Mouse (Mus musculus) myocyte (in vitro differentiated cells): ENCODE data around the gene Gm5624. TPM values are rescaled to one million over a fixed set of nuclear protein-coding genes. Genes with fewer than 3 reads are reported as not detected.
"Not testable (repeated sequence)": the region's sequence is repeated elsewhere in the genome, so short reads cannot be mapped to it uniquely, and the experiment has no call there.

Source experiments
- H3K27me3 ChIP-seq: one replicate; pipeline ENCODE4 v1.6.1; 2011; ENCODE audit not compliant: control insufficient read depth, insufficient read depth, insufficient read length
- H3K36me3 ChIP-seq: one replicate; pipeline ENCODE4 v1.6.1; 2011; ENCODE audit not compliant: control insufficient read depth, insufficient read depth
- H3K4me2 ChIP-seq: one replicate; pipeline ENCODE4 v1.6.1; 2011; ENCODE audit warnings: low read depth, control low read depth
- H3K4me3 ChIP-seq: one replicate; pipeline ENCODE4 v1.5.1; 2011; ENCODE audit warnings: mild to moderate bottlenecking, control low read depth, moderate library complexity
- H3K79me2 ChIP-seq: one replicate; pipeline ENCODE4 v1.6.1; 2011; ENCODE audit not compliant: control insufficient read depth, insufficient read depth
- H3ac ChIP-seq: one replicate; pipeline ENCODE4 v1.6.1; 2011; ENCODE audit not compliant: control insufficient read depth, insufficient read length
- polyA plus RNA-seq: library from polyadenylated mRNA; unstranded; fragments of >200 nt; fragmentation: generic; extraction: Trizol; gene quantifications from one replicate; pipeline ENCODE4 v1.2.1, GENCODE M21; 2012; ENCODE audit warnings: missing spikeins

Gene Gm5624
- 0.43 TPM for polyA plus RNA-seq

DNA sequence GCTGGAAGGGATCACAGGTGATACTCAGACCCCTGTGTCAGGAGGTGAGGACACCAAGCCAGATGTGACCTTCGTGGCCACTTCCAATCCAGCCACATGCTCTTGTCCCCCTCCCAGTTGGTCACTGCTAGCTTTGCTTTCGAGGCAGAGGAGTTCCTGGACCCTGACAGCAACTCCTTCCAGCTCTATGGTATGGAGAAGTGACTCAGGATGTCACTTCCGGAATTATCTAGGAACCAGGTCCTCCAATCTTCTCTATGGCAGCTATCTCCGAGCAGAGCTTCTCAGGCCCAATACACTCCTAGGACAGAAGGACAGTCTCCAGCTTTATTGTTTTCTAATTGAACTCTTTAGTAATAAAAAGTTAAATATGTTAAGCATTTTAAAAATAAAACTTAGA, at the start of gene Gm5624:
Gm5624 (minus strand) TSS at position 202 of the 400 bp plus-strand sequence.
- not testable (repeated sequence) for H3K4me2 ChIP-seq, H3K27me3 ChIP-seq, H3K4me3 ChIP-seq, H3K79me2 ChIP-seq, H3K36me3 ChIP-seq, H3ac ChIP-seq

DNA sequence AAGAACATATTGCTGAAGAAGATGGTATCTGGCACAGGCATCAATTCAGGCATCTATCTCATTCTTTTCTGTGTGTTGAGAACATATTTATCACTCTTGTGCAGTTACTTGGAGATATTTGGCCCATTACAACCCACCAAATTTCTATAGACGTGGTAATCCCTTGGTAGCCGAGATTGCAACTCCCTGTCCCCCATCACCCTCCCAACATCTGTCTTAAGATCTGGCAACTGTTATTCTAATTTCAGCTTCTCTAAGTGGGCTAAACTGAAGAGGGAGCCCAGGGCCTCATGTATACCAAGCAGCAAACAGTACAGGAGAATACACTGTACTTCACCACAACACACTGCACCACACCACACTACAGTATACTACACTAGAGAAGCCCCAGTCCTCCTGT, 36.0 kb downstream of the Gm5624 start:
- H3K4me3 ChIP-seq, H3K79me2 ChIP-seq, H3K4me2 ChIP-seq, H3K27me3 ChIP-seq, H3K36me3 ChIP-seq, H3ac ChIP-seq: not testable (repeated sequence)

DNA sequence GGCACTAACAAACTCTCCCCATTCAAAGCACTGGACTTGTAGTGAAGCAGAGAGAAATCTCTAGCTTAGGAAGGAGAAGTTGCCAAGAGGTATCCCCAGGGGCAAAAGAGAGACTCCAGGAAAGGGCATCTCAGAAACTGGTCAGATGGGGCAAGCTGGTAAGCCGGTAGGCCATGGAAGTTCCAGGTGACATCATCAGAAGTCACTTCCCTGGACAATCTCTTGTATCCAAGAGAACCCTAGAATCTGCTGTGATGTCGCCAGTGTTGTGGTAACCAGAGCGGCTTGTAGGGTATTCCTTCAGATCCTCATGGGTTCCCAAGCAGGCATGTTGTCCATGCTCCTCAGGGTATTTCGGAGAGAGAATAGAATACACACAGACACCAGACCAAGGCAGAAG, 44.9 kb downstream of the Gm5624 start, which contains the start of gene Gm8247:
Gm8247 (plus strand) TSS at position 301 of the 400 bp plus-strand sequence.
- H3K27me3 ChIP-seq, H3K4me3 ChIP-seq, H3K4me2 ChIP-seq, H3ac ChIP-seq, H3K79me2 ChIP-seq, H3K36me3 ChIP-seq: not testable (repeated sequence)

DNA sequence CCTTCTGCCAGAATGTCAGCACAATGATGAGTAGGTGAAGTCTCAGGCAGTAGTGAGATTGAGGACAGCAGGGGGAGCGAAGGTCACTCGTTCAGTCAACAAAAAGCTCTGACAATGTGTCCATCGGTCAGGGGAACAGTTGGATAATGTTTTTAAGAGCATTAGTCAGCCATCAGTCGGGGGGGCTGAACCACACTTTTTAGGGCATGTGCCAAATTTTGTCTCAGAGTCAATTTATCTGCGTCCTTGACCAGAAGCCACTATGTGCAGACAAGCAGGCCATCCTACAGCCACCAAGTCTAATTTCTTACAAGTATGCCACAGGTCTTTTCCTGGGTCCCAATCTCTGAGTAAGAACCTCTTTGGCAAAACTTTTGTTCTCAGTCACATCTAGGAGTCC, 79.8 kb downstream of the Gm5624 start:
- not testable (repeated sequence) for H3K4me2 ChIP-seq, H3K36me3 ChIP-seq, H3K4me3 ChIP-seq, H3K27me3 ChIP-seq, H3K79me2 ChIP-seq, H3ac ChIP-seq

DNA sequence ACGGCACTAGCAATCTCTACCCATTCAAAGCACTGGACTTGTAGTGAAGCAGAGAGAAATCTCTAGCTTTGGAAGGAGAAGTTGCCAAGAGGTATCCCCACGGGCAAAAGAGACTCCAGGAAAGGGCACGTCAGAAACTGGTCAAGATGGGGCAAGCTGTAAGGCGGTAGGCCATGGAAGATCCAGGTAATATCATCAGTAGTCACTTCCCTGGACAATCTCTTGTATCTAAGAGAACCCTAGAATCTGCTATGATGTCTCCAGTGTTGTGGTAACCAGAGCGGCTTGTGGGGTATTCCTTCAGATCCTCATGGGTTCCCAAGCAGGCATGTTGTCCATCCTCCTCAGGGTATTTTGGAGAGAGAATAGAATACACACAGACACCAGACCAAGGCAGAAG, 109.8 kb downstream of the Gm5624 start, which contains the start of gene Gm17093:
Gm17093 (plus strand) TSS at position 301 of the 400 bp plus-strand sequence.
- H3K79me2 ChIP-seq, H3K4me3 ChIP-seq, H3K4me2 ChIP-seq, H3K36me3 ChIP-seq, H3K27me3 ChIP-seq, H3ac ChIP-seq: not testable (repeated sequence)

Other genes starting within 250 kb of the Gm5624 start
- gene Gm3371, start 217.2 kb downstream of the Gm5624 start, polyA plus RNA-seq = not detected
- not detected for gene Gm8232, start 194.3 kb downstream of the Gm5624 start, polyA plus RNA-seq
- gene BC061237, start 135.5 kb downstream of the Gm5624 start, polyA plus RNA-seq = not detected
- gene Gm17093, start 109.7 kb downstream of the Gm5624 start, polyA plus RNA-seq = not detected
- gene Gm8247, start 44.8 kb downstream of the Gm5624 start, polyA plus RNA-seq = not detected
- not detected for gene Gm8257, start 78.5 kb upstream of the Gm5624 start, polyA plus RNA-seq
- gene Gm8267, start 122.4 kb upstream of the Gm5624 start, polyA plus RNA-seq = not detected
- gene Ptgdr, start 231.4 kb upstream of the Gm5624 start, polyA plus RNA-seq = not detected